Mouse (Mus musculus) left cerebral cortex, adult 11 months (tissue): ENCODE data around the gene Olfr221.
A peak's percentile ranks its signal among the peaks of the same experiment; 100 is the strongest.
"Not testable (repeated sequence)": the region's sequence is repeated elsewhere in the genome, so short reads cannot be mapped to it uniquely, and the experiment has no call there.

Experiments
- DNase-seq: peaks from one replicate; pipeline ENCODE4 v3.0.0; 2022; ENCODE audit warnings: low spot score

The Olfr221 gene

GRCm38 (mm10) chr14:52042359-52042758 lies at the start of gene Olfr221:
TSS of gene Olfr221 (minus strand) at chr14:52042459.
- not testable (repeated sequence) for DNase-seq

- DNase-seq: no peak
Observed at GRCm38 (mm10) chr14:52083083-52083482, 40.8 kb upstream of the Olfr221 start.

- DNase-seq: no peak
Observed at GRCm38 (mm10) chr14:52071599-52072137, 29.4 kb upstream of the Olfr221 start.

GRCm38 (mm10) chr14:52066135-52066534 lies 23.9 kb upstream of the Olfr221 start:
- no peak for DNase-seq

- DNase-seq: no peak
Observed at GRCm38 (mm10) chr14:52061798-52062197, 19.5 kb upstream of the Olfr221 start.

- no peak for DNase-seq
Observed at GRCm38 (mm10) chr14:52060800-52061199, 18.5 kb upstream of the Olfr221 start.

GRCm38 (mm10) chr14:52059982-52060381 lies 17.7 kb upstream of the Olfr221 start:
- no peak for DNase-seq

- DNase-seq: not testable (repeated sequence)
Observed at GRCm38 (mm10) chr14:52052720-52053119, 10.5 kb upstream of the Olfr221 start.

- DNase-seq: no peak
Observed at GRCm38 (mm10) chr14:52045966-52046565, 3.8 kb upstream of the Olfr221 start.

GRCm38 (mm10) chr14:52044901-52045678 lies 2.8 kb upstream of the Olfr221 start:
- no peak for DNase-seq

- DNase-seq: no peak
Observed at GRCm38 (mm10) chr14:52043446-52043845, 1.2 kb upstream of the Olfr221 start.

GRCm38 (mm10) chr14:52039332-52039731 lies 2.9 kb downstream of the Olfr221 start:
- DNase-seq: no peak

- DNase-seq: no peak
Observed at GRCm38 (mm10) chr14:52035926-52036325, 6.3 kb downstream of the Olfr221 start.

- DNase-seq: no peak
Observed at GRCm38 (mm10) chr14:52026342-52026741, 15.9 kb downstream of the Olfr221 start.

GRCm38 (mm10) chr14:52024133-52024532 lies 18.1 kb downstream of the Olfr221 start:
- no peak for DNase-seq

- DNase-seq: peak; percentile 78
Observed at GRCm38 (mm10) chr14:52022709-52023459, 19.4 kb downstream of the Olfr221 start.

GRCm38 (mm10) chr14:52022244-52022708 lies 20.0 kb downstream of the Olfr221 start:
- DNase-seq: no peak

GRCm38 (mm10) chr14:52021568-52022212 lies 20.6 kb downstream of the Olfr221 start:
- DNase-seq: no peak

- no peak for DNase-seq
Observed at GRCm38 (mm10) chr14:52021138-52021529, 21.1 kb downstream of the Olfr221 start.

GRCm38 (mm10) chr14:52020486-52021137 lies 21.6 kb downstream of the Olfr221 start, which contains the start of gene Zfp219:
TSS of gene Zfp219 (minus strand) at chr14:52020733.
- DNase-seq: peak; percentile 71
